Mouse (Mus musculus) erythroblast, embryonic 14.5 days (primary cell): Measurements from ENCODE around the gene Apmap.

Experiments used
- GATA1 ChIP-seq: IDR thresholded peaks from 2 replicates; pipeline ENCODE4 v1.6.1; 2012; ENCODE audit warnings: low read length, inconsistent platforms, mixed read lengths
- TAL1 ChIP-seq: IDR thresholded peaks from 3 replicates; pipeline ENCODE4 v1.6.1; 2012; ENCODE audit warnings: low read length, inconsistent platforms, mixed read lengths

- TF ChIP-seq GATA1 (no peak), TAL1 (no peak)
Measured at GRCm38 (mm10) chr2:150569847-150570590, 38.3 kb downstream of the Apmap start, which contains the start of gene Cst7.
